Mouse (Mus musculus) G1E (cell line): Measurements from ENCODE around the gene Hsd17b12. TPM values are rescaled to one million over a fixed set of nuclear protein-coding genes. Genes with fewer than 3 reads are reported as not detected.

Experiments
- ATAC-seq: 2 replicates; pipeline ENCODE4 v1.8.0; 2016; ENCODE audit warnings: mild to moderate bottlenecking; ENCODE audit not compliant: insufficient number of reproducible peaks, poor library complexity, low FRiP score, severe bottlenecking; ENCODE audit errors: extremely low read depth
- DNase-seq: peaks from one replicate; pipeline ENCODE4 v3.0.0; 2012; ENCODE audit warnings: low spot score
- H3K27me3 ChIP-seq: 2 replicates; pipeline ENCODE4 v1.6.1; 2012; ENCODE audit warnings: mild to moderate bottlenecking, low read length, inconsistent platforms; ENCODE audit not compliant: insufficient read depth
- H3K36me3 ChIP-seq: replicated peaks from 2 replicates; pipeline ENCODE3; 2012; ENCODE audit warnings: mild to moderate bottlenecking, inconsistent platforms
- H3K4me1 ChIP-seq: 2 replicates; pipeline ENCODE4 v1.6.1; 2012; ENCODE audit warnings: low read depth, low read length, inconsistent platforms, mixed read lengths; ENCODE audit not compliant: insufficient read depth
- H3K4me3 ChIP-seq: 2 replicates; pipeline ENCODE4 v1.5.1; 2012; ENCODE audit warnings: low read depth, mild to moderate bottlenecking, inconsistent platforms, low read length, moderate library complexity, mixed read lengths
- H3K9me3 ChIP-seq: replicated peaks from 2 replicates; pipeline ENCODE4 v1.6.1; 2012; ENCODE audit warnings: inconsistent platforms
- CTCF ChIP-seq: IDR thresholded peaks from 2 replicates; pipeline ENCODE4 v1.5.1; 2012; ENCODE audit warnings: low read depth, low read length, inconsistent platforms, mixed read lengths
- GATA1 ChIP-seq: IDR thresholded peaks from 2 replicates; pipeline ENCODE4 v1.6.1; 2012; ENCODE audit warnings: borderline replicate concordance, low read length, inconsistent platforms, mixed read lengths
- GATA2 ChIP-seq: IDR thresholded peaks from 2 replicates; pipeline ENCODE4 v1.6.1; 2012; ENCODE audit warnings: low read depth, low read length, inconsistent platforms, borderline replicate concordance
- POLR2AphosphoS5 ChIP-seq: IDR thresholded peaks from 2 replicates; pipeline ENCODE4 v1.6.1; 2012; ENCODE audit warnings: low read depth, low read length, inconsistent platforms; ENCODE audit not compliant: insufficient replicate concordance
- TAL1 ChIP-seq: conservative IDR thresholded peaks from 2 replicates; pipeline ENCODE4 v1.6.1; 2012; ENCODE audit warnings: low read depth, low read length, inconsistent platforms, mixed read lengths
- polyA plus RNA-seq: library from polyadenylated mRNA; stranded (reverse); fragments of >175 nt; gene quantifications from 2 replicates; pipeline ENCODE4 v1.2.3, GENCODE M21; 2012
- total RNA-seq, 2 experiments: library from RNA; stranded (forward) in 1 of 2; stranded (reverse) in 1 of 2; fragments of 200-1000 nt in 1 of 2; fragments of >200 nt in 1 of 2; fragmentation: Nextera tagmentation in 1 of 2; gene quantifications; 2 replicates each; pipeline ENCODE4 v1.2.3; 2014 to 2017

Hsd17b12 gene
- total and polyA plus RNA-seq, 3 experiments: 28.0 to 148 (median 55.5) TPM

GRCm38 (mm10) chr2:94059459-94059858 is 98.3 kb downstream of the Hsd17b12 start:
- Histone ChIP-seq H3K4me1 (no peaks in the 10 kb centered on the region), H3K9me3 (no peaks in the 10 kb centered on the region), H3K4me3 (no peak overlapping the region), H3K27me3 (no peaks in the 10 kb centered on the region), H3K36me3 (peaks cover 40% of the 10 kb centered on the region)
- TF ChIP-seq CTCF (no peak), GATA2 (no peak), GATA1 (no peak), POLR2AphosphoS5 (no peak), TAL1 (no peak)
- DNase-seq (no peak), ATAC-seq (no peak)

GRCm38 (mm10) chr2:94054813-94055212 is 103.0 kb downstream of the Hsd17b12 start:
- peak; percentile 49; the same call in 1 of the 2 replicates for ATAC-seq

GRCm38 (mm10) chr2:94051952-94052351 is 105.8 kb downstream of the Hsd17b12 start:
- no peak for TF ChIP-seq POLR2AphosphoS5
- TF ChIP-seq TAL1: no peak
- no peak for TF ChIP-seq GATA1
- TF ChIP-seq GATA2: no peak
- no peak for TF ChIP-seq CTCF
- H3K9me3 ChIP-seq: no peaks in the 10 kb centered on the region
- H3K27me3 ChIP-seq: no peaks in the 10 kb centered on the region
- H3K4me1 ChIP-seq: no peaks in the 10 kb centered on the region
- no peak overlapping the region for H3K4me3 ChIP-seq
- no peak for ATAC-seq
- DNase-seq: no peak
- peaks cover 53% of the 10 kb centered on the region for H3K36me3 ChIP-seq

More at GRCm38 (mm10) chr2:94054813-94055212, 103.0 kb downstream of the Hsd17b12 start:
- Histone ChIP-seq H3K9me3 (no peaks in the 10 kb centered on the region), H3K36me3 (peaks cover 45% of the 10 kb centered on the region), H3K27me3 (no peaks in the 10 kb centered on the region), H3K4me3 (no peak overlapping the region), H3K4me1 (no peaks in the 10 kb centered on the region)
- TF ChIP-seq GATA2 (no peak), POLR2AphosphoS5 (no peak), CTCF (no peak), GATA1 (no peak), TAL1 (no peak)
- DNase-seq: no peak

- Histone ChIP-seq H3K4me3 (no peak overlapping the region), H3K27me3 (no peaks in the 10 kb centered on the region), H3K4me1 (no peaks in the 10 kb centered on the region), H3K9me3 (no peaks in the 10 kb centered on the region), H3K36me3 (peaks cover 51% of the 10 kb centered on the region)
- no peak for ATAC-seq
- DNase-seq: no peak
- no peak for TF ChIP-seq CTCF
- no peak for TF ChIP-seq TAL1
- no peak for TF ChIP-seq GATA2
- no peak for TF ChIP-seq POLR2AphosphoS5
- no peak for TF ChIP-seq GATA1
These were observed 106.9 kb downstream of the Hsd17b12 start for GRCm38 (mm10) chr2:94050901-94051300.

- no peaks in the 10 kb centered on the region for H3K4me1 ChIP-seq
- TF ChIP-seq GATA2: no peak
- TF ChIP-seq POLR2AphosphoS5: no peak
- no peak for TF ChIP-seq CTCF
- no peak for TF ChIP-seq TAL1
- TF ChIP-seq GATA1: no peak
- ATAC-seq (no peak), DNase-seq (no peak)
- H3K27me3 ChIP-seq: no peaks in the 10 kb centered on the region
- H3K4me3 ChIP-seq: no peak overlapping the region
- peaks cover 63% of the 10 kb centered on the region for H3K36me3 ChIP-seq
- no peaks in the 10 kb centered on the region for H3K9me3 ChIP-seq
These were observed 108.1 kb downstream of the Hsd17b12 start for GRCm38 (mm10) chr2:94049471-94050176.

- no peaks in the 10 kb centered on the region for H3K27me3 ChIP-seq
- ATAC-seq: no peak
- TF ChIP-seq CTCF: no peak
- no peak for TF ChIP-seq POLR2AphosphoS5
- no peak for TF ChIP-seq GATA1
- no peak for TF ChIP-seq TAL1
- no peak for DNase-seq
- H3K4me1 ChIP-seq: no peaks in the 10 kb centered on the region
- H3K36me3 ChIP-seq: peaks cover 65% of the 10 kb centered on the region
- no peak overlapping the region for H3K4me3 ChIP-seq
- no peaks in the 10 kb centered on the region for H3K9me3 ChIP-seq
These were observed 108.9 kb downstream of the Hsd17b12 start for GRCm38 (mm10) chr2:94048733-94049470.

GRCm38 (mm10) chr2:94048271-94048670 is 109.5 kb downstream of the Hsd17b12 start:
- peaks cover 66% of the 10 kb centered on the region for H3K36me3 ChIP-seq

More at GRCm38 (mm10) chr2:94048271-94048670, 109.5 kb downstream of the Hsd17b12 start:
- no peaks in the 10 kb centered on the region for H3K4me1 ChIP-seq
- no peak for ATAC-seq
- DNase-seq: no peak
- H3K27me3 ChIP-seq: no peaks in the 10 kb centered on the region
- no peaks in the 10 kb centered on the region for H3K9me3 ChIP-seq
- no peak for TF ChIP-seq GATA2
- TF ChIP-seq GATA1: no peak
- no peak for TF ChIP-seq TAL1
- TF ChIP-seq CTCF: no peak
- no peak for TF ChIP-seq POLR2AphosphoS5
- H3K4me3 ChIP-seq: no peak overlapping the region
